Mouse (Mus musculus) C2C12 (cell line): ENCODE data around the gene Jpt2.

Experiments
- CEBPB ChIP-seq: IDR thresholded peaks from one replicate; pipeline ENCODE4 v1.6.1; 2011; ENCODE audit warnings: low read depth, mild to moderate bottlenecking, control low read depth, moderate library complexity
- CTCF ChIP-seq: IDR thresholded peaks from one replicate; pipeline ENCODE4 v1.5.1; 2011; ENCODE audit not compliant: control insufficient read depth, insufficient read depth, insufficient read length
- FOSL1 ChIP-seq: IDR thresholded peaks from one replicate; pipeline ENCODE4 v1.8.0; 2011; ENCODE audit warnings: mild to moderate bottlenecking, low read length; ENCODE audit not compliant: poor library complexity, insufficient read depth, severe bottlenecking
- MAX ChIP-seq: IDR thresholded peaks from one replicate; pipeline ENCODE4 v1.6.1; 2011; ENCODE audit warnings: mild to moderate bottlenecking, control low read depth
- MYOD1 ChIP-seq: IDR thresholded peaks from one replicate; pipeline ENCODE4 v1.6.1; 2011; ENCODE audit warnings: low read depth; ENCODE audit not compliant: control insufficient read depth, insufficient read length
- MYOG ChIP-seq: IDR thresholded peaks from one replicate; pipeline ENCODE4 v1.6.1; 2011; ENCODE audit not compliant: control insufficient read depth, insufficient read length; ENCODE audit errors: extremely low read depth
- USF1 ChIP-seq: IDR thresholded peaks from one replicate; pipeline ENCODE4 v1.6.1; 2011; ENCODE audit warnings: low read depth, mild to moderate bottlenecking, control low read depth, moderate library complexity

- TF ChIP-seq MYOD1 (no peak), CTCF (no peak), MYOG (no peak), CEBPB (no peak), USF1 (no peak), MAX (no peak), FOSL1 (no peak)
These were observed 46.5 kb downstream of the Jpt2 start for GRCm38 (mm10) chr17:24913984-24914383.
